Mouse (Mus musculus) C2C12 (cell line): Measurements from ENCODE around the gene Atp1a3.

Source experiments
- CTCF ChIP-seq: IDR thresholded peaks from one replicate; pipeline ENCODE4 v1.5.1; 2011; ENCODE audit not compliant: control insufficient read depth, insufficient read depth, insufficient read length
- FOSL1 ChIP-seq: IDR thresholded peaks from one replicate; pipeline ENCODE4 v1.8.0; 2011; ENCODE audit warnings: mild to moderate bottlenecking, low read length; ENCODE audit not compliant: poor library complexity, insufficient read depth, severe bottlenecking
- MAX ChIP-seq: IDR thresholded peaks from one replicate; pipeline ENCODE4 v1.6.1; 2011; ENCODE audit warnings: mild to moderate bottlenecking, control low read depth
- USF1 ChIP-seq: IDR thresholded peaks from one replicate; pipeline ENCODE4 v1.6.1; 2011; ENCODE audit warnings: low read depth, mild to moderate bottlenecking, control low read depth, moderate library complexity

- TF ChIP-seq CTCF (no peak), MAX (no peak), USF1 (no peak), FOSL1 (no peak)
Observed at GRCm38 (mm10) chr7:25025855-25026439, 20.2 kb upstream of the Atp1a3 start.
